Mouse (Mus musculus) embryonic fibroblast, embryonic 13.5 days (primary cell): Measurements from ENCODE around the gene Wwtr1. TPM values are rescaled to one million over a fixed set of nuclear protein-coding genes. Genes with fewer than 3 reads are reported as not detected.

ENCODE experiments used
- H3K27ac ChIP-seq: 2 replicates; pipeline ENCODE4 v1.5.1; 2012; ENCODE audit warnings: low read length, control low read depth, inconsistent platforms; ENCODE audit not compliant: insufficient read depth
- H3K4me1 ChIP-seq: 2 replicates; pipeline ENCODE4 v1.6.1; 2011; ENCODE audit warnings: low read length; ENCODE audit not compliant: control insufficient read depth, insufficient read depth
- H3K4me3 ChIP-seq: 2 replicates; pipeline ENCODE4 v1.5.1; 2011; ENCODE audit warnings: mild to moderate bottlenecking, control low read depth, low read length; ENCODE audit not compliant: insufficient read depth
- CTCF ChIP-seq: IDR thresholded peaks from 2 replicates; pipeline ENCODE4 v1.5.1; 2011; ENCODE audit warnings: mild to moderate bottlenecking, control low read depth, low read length, moderate library complexity, borderline replicate concordance; ENCODE audit not compliant: insufficient read depth
- POLR2A ChIP-seq: IDR thresholded peaks from 2 replicates; pipeline ENCODE4 v1.6.1; 2011; ENCODE audit warnings: low read depth, mild to moderate bottlenecking, control low read depth, low read length, moderate library complexity
- polyA plus RNA-seq: library from polyadenylated mRNA; stranded (reverse); fragments of >200 nt; gene quantifications from 2 replicates; pipeline ENCODE4 v1.2.4, GENCODE M21; 2011; ENCODE audit warnings: low read depth; ENCODE audit not compliant: missing spikeins, insufficient read length

Gene Wwtr1
- polyA plus RNA-seq, 1 experiment = 86.4 TPM

- TF ChIP-seq CTCF = no peak
- TF ChIP-seq POLR2A = no peak
- Histone ChIP-seq H3K27ac (no peak overlapping the region), H3K4me1 (peaks cover 15% of the 10 kb centered on the region; the same call in 1 of the 2 replicates), H3K4me3 (no peak overlapping the region)
Measured at GRCm38 (mm10) chr3:57542848-57543380, 32.8 kb downstream of the Wwtr1 start.

DNA sequence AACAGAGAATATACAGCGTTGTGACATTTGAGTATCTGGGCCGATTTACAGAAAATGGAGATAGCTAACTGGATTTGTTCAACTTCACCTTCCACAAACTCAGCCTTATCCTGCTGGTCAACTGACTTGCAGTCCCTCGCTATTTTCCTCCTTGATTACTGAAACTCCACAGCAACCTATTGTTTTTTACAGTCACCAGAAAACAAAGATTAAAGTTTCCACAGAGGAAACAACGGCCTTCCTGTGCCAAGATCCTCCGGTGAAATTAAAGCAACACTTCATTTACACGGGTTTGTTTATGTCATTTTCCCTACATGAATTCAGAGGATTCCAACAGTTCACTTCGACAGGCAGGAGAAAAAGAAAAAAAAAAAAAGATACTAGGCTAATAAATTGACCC is 34.5 kb downstream of the Wwtr1 start:
- Histone ChIP-seq H3K4me3 (no peak overlapping the region), H3K4me1 (peaks cover 11% of the 10 kb centered on the region; the same call in 1 of the 2 replicates), H3K27ac (no peak overlapping the region)
- TF ChIP-seq CTCF (no peak), POLR2A (no peak)

DNA sequence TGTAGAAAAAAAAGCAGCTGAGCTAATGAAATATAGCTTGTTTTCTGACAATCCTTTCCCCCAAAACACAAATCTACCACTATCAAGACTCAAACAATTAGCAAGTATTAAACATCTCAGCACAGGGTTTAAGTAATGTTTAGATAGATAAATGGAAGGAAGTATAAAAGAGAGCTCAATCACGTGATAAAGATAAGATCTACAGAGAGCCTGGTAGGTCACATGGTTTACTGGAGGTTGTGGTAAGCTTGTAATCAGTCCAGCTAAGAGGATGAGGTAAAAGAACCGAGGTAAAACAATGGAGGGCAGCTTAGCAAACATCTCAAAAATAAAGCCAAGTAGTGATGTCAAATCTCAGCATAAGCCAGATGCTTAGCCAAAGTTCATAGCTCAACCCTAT is 35.2 kb downstream of the Wwtr1 start:
- H3K27ac ChIP-seq = no peak overlapping the region
- no peak for TF ChIP-seq CTCF
- no peak for TF ChIP-seq POLR2A
- no peak overlapping the region for H3K4me3 ChIP-seq
- H3K4me1 ChIP-seq = 0 out of 2 replicates have a peak, but pooled peaks cover 8% of the 10 kb centered on the region

DNA sequence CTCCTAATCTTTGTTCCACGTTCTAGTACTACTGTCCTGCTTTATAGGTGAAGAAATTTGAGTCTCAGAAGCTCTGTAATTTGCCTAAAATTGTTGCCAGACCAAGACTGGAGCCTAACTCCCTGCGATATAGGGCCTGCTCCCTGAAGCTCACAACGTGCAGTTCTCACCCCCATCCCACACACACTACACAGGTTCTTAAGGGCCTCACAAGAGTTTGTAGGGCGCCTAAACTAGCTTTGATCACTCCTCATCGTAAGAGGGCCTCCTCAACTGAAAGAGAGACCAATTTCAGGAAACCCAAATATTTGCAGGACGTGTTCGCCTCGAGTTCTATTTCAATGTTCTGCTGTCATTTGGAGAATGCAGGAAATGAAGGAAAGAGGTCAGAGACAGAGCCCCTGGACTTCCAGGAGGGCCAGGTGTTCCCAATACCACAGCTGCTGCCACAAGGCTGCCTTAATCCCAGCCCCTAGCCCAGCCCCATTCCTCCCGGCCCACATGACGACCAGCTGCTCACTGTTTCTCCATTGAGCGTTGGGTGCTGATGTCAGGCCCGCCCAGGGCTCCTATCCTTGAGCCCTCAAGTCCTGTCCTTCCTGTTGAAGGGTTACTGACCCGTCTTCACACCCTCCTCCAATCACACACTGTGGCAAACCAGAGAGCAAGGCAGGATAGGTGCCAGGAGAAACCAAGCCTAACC is 40.1 kb downstream of the Wwtr1 start:
- Histone ChIP-seq H3K27ac (no peak overlapping the region), H3K4me1 (no peaks in the 10 kb centered on the region; the same call in 1 of the 2 replicates), H3K4me3 (no peak overlapping the region)
- TF ChIP-seq CTCF = no peak
- TF ChIP-seq POLR2A = no peak

- Histone ChIP-seq H3K27ac (no peak overlapping the region), H3K4me3 (no peak overlapping the region), H3K4me1 (no peaks in the 10 kb centered on the region; the same call in 1 of the 2 replicates)
- TF ChIP-seq POLR2A (no peak), CTCF (no peak)
Measured at GRCm38 (mm10) chr3:57534450-57534849, 41.3 kb downstream of the Wwtr1 start.

DNA sequence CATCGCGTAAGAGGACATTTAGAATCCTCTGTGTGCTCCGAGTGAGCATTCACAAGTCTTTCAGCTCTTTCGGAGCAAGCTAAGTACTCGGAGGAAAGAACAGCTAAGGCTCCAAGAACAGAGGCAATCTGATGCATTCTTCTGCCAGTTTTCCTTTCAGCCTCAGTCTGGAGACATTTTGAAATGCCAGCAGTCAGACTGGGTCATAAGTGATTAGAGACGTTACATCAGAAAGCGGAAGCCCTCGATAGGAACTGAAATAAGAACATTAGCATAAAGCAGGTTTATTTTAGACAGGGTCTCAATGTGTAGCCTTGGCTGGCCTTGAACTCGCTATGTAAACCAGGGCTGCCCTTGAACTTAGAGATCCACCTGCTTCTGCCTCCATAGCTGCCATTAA is 41.8 kb downstream of the Wwtr1 start:
- Histone ChIP-seq H3K4me1 (no peaks in the 10 kb centered on the region; the same call in 1 of the 2 replicates), H3K27ac (no peak overlapping the region), H3K4me3 (no peak overlapping the region)
- TF ChIP-seq CTCF (no peak), POLR2A (no peak)

DNA sequence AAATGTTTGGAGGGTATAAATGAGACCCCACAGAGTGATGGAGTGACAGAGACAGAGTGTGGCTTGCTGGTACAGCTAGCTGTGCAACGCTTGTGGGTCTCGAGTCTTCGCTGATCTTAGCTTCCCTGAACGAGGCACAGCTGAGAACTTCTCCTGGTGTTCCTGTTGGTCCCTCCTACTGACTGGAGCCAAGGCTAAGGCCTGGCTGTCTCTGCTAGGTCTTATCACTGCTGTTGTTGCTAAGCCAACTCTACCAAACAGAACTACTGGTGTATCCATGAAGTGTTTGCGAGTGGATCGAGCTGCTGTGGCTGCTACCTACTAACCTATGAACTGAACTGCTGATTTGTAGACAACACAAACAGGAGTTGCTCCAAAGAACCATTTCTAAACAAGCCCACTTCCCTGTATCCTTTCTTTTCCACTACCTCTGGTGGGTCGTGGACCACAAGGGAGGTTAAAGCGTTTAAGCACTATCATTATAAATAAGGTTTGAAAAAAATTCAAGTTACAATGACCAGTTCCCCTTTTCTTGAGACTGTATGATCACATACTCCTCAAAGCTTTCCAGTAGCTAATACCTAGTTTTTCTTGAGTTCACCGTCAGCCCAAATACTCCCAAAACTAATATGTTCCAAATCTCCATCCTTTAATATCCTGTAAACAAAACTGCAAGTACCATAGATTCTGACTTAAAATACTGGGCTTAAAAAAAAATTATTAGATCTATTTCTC is 42.6 kb downstream of the Wwtr1 start:
- H3K27ac ChIP-seq = no peak overlapping the region
- H3K4me3 ChIP-seq = no peak overlapping the region
- TF ChIP-seq CTCF (no peak), POLR2A (no peak)
- H3K4me1 ChIP-seq = no peaks in the 10 kb centered on the region; the same call in 1 of the 2 replicates

DNA sequence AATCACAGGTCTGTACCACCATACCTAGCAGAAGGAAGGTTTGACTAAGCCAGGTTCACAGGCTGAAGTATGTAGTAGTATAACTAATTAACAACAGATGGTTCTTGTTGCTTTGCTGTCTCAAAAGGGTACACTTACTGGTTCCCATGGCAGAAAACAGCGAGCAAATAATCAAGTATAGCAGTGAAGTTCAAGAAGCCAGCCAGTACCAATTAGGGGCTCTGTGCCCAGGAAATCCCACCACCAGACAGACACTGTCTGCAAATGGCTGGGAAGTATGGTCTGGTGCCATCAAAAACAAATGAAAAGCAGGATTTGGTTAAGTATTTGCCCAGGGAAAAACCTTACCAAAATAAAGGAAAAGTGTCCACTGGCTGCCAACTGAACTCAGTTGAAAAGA is 44.9 kb downstream of the Wwtr1 start:
- Histone ChIP-seq H3K4me1 (no peaks in the 10 kb centered on the region; the same call in 1 of the 2 replicates), H3K4me3 (no peak overlapping the region), H3K27ac (no peak overlapping the region)
- TF ChIP-seq POLR2A (no peak), CTCF (no peak)

DNA sequence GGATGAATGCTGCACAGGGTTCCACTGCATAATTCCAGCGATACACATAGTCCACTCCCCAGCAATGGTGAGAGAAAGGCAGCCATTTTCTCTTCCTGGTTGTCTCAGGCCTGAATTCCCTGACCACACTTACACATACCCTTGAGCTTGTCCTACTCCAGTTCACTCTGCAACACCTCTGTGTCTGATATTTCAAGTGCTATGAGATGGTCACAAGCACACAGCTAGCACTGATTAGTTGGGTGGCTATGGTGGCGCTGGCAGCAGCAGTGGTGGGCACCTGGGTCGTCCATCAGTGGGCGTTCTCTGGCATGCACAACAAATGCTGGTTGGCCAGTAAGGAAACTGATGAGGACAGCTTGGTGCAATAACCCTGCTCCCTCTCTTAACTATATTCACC is 45.5 kb downstream of the Wwtr1 start:
- H3K4me1 ChIP-seq = no peaks in the 10 kb centered on the region; the same call in 1 of the 2 replicates
- no peak for TF ChIP-seq POLR2A
- no peak for TF ChIP-seq CTCF
- H3K27ac ChIP-seq = no peak overlapping the region
- no peak overlapping the region for H3K4me3 ChIP-seq

DNA sequence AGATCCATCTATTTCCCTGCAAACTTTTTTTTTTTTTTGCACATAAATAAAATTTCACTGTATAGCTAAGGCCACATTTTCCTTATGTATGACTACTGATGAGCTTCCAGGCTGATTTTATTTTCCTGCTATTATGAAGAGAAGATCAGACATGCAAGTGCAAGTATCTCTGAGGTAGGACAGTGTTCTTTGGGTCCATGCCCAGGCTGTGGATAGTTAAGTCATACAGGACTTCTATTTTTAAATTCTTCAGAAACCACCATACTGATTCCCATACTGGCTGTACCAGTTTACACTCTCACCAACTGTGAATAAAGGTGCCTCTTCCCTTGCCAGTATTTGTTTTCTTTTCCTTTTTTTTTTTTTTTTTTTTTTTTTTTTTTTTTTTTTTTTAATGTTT is 48.6 kb downstream of the Wwtr1 start:
- Histone ChIP-seq H3K27ac (no peak overlapping the region), H3K4me1 (no peaks in the 10 kb centered on the region), H3K4me3 (no peak overlapping the region)
- TF ChIP-seq CTCF = no peak
- TF ChIP-seq POLR2A = no peak
